In the genomic region with DNA sequence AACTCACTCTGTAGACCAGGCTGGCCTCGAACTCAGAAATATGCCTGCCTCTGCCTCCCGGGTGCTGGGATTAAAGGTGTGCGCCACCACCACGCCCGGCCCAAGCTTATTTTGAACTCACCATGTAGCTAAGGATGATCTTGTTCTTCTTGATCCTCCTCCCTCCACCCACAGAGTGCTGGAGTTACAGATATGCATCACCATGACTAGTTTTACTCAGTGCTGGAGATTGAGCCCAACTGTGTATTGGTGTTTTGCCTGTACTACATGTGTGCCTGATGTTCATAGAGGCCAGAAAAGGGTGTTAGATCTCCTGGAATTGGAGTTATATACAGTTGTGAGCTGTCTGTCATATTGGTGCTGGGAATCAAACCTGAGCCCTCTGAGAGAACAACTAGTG, we compare ENCODE assay signal across 14 mouse cellular contexts. TPM values are rescaled to one million over a fixed set of nuclear protein-coding genes. Genes with fewer than 3 reads are reported as not detected.
A peak's percentile ranks its signal among the peaks of the same experiment; 100 is the strongest.
DNase-seq lines count a peak whose midpoint lies in the region; ATAC-seq and TF ChIP-seq lines count a peak whose summit lies in the region.
"Had no signal": no experiment of that assay in that cellular context is flagged by ENCODE, and none has a peak within 500 bp of the region (broad histone marks: within the 10 kb centered on the region; RNA-seq: fewer than 3 reads in every experiment).

No protein-coding gene starts in this region.

- no peak overlapping the region for H3K9ac ChIP-seq in heart, embryonic 13.5 days
- H3K9ac ChIP-seq in lung, embryonic 16.5 days (ENCODE audit: low read length) = no peak overlapping the region
- H3K9ac ChIP-seq: lung, embryonic 14.5 days had no signal

- WGBS in heart, embryonic 13.5 days = 94% methylated on average over 5 of the region's 5 CpGs
- 93% methylated on average over 5 of the region's 5 CpGs for WGBS in lung, embryonic 16.5 days
- WGBS in small intestine, adult 2 months = 87% methylated on average over 5 of the region's 5 CpGs

- no peak for DNase-seq in heart, postnatal 10 days
- DNase-seq in lung, postnatal 14 days = no peak
- DNase-seq in induced T-regulatory cell, adult 2 months (ENCODE audit: low read depth) = peak; percentile 34
- DNase-seq in layer of hippocampus, adult 8-10 months (ENCODE audit: low spot score in 2 of 2) = no peak
- no peak for DNase-seq in ovary, adult 18-20 months (ENCODE audit: low spot score)
- DNase-seq: cerebellum, postnatal 10 days; retina, postnatal 1 day had no signal

- intact Hi-C loops in heart, postnatal 10 days (cut with DNase I) = no loop called here

- H3K4me2 ChIP-seq in heart, embryonic 13.5 days = no peak overlapping the region
- H3K4me2 ChIP-seq in lung, embryonic 16.5 days (ENCODE audit: low read depth, low read length) = no peak overlapping the region
- H3K4me2 ChIP-seq: lung, embryonic 14.5 days had no signal

- no peaks in the 10 kb centered on the region for H3K9me3 ChIP-seq in heart, embryonic 13.5 days
- no peaks in the 10 kb centered on the region for H3K9me3 ChIP-seq in lung, embryonic 16.5 days (ENCODE audit: control insufficient read depth, low read length)

- peaks cover 3% of the 10 kb centered on the region; the same call in 1 of the 2 replicates for H3K4me1 ChIP-seq in heart, embryonic 13.5 days
- H3K4me1 ChIP-seq in lung, embryonic 16.5 days (replicated peaks; ENCODE audit: control insufficient read depth, insufficient read depth, low read length) = no peaks in the 10 kb centered on the region
- no peaks in the 10 kb centered on the region for H3K4me1 ChIP-seq in small intestine, adult 2 months (ENCODE audit: control insufficient read depth, insufficient read depth, insufficient read length, low read length)

- no peaks in the 10 kb centered on the region for H3K27me3 ChIP-seq in heart, embryonic 13.5 days (replicated peaks)
- no peaks in the 10 kb centered on the region for H3K27me3 ChIP-seq in lung, embryonic 16.5 days (ENCODE audit: control insufficient read depth, insufficient read depth, low read depth, low read length)
- H3K27me3 ChIP-seq in small intestine, adult 2 months (ENCODE audit: control insufficient read depth, insufficient read depth, low read length) = no peaks in the 10 kb centered on the region

- TF ChIP-seq POLR2A in small intestine, adult 2 months (IDR thresholded peaks at IDR 0.05; ENCODE audit: low read depth, low read length) = no peak

- no peak for ATAC-seq in heart, embryonic 13.5 days (ENCODE audit: extremely low read depth, insufficient number of reproducible peaks, low FRiP score, low TSS enrichment)
- no peak for ATAC-seq in lung, embryonic 16.5 days (ENCODE audit: low read depth)

- peaks cover 91% of the 10 kb centered on the region for H3K36me3 ChIP-seq in heart, embryonic 13.5 days
- peaks cover 29% of the 10 kb centered on the region for H3K36me3 ChIP-seq in lung, embryonic 16.5 days (ENCODE audit: control insufficient read depth, insufficient read depth, low read length)
- peaks cover 46% of the 10 kb centered on the region for H3K36me3 ChIP-seq in small intestine, adult 2 months (ENCODE audit: control insufficient read depth, insufficient read depth, low read length)

- no peak for TF ChIP-seq CTCF in small intestine, adult 2 months (IDR thresholded peaks at IDR 0.05; ENCODE audit: extremely low read depth, insufficient read length, insufficient replicate concordance, low read depth, low read length)

- no peak overlapping the region for H3K4me3 ChIP-seq in heart, embryonic 13.5 days
- no peak overlapping the region for H3K4me3 ChIP-seq in lung, embryonic 16.5 days (ENCODE audit: low read length)
- H3K4me3 ChIP-seq in small intestine, adult 2 months (ENCODE audit: low read depth, low read length) = no peak overlapping the region
- H3K4me3 ChIP-seq: erythroblast, embryonic 14.5 days had no signal

- peak overlapping the region; percentile 61 for H3K27ac ChIP-seq in heart, embryonic 13.5 days (replicated peaks)
- peak overlapping the region; percentile 54 for H3K27ac ChIP-seq in lung, embryonic 16.5 days (ENCODE audit: low read length)
- H3K27ac ChIP-seq in small intestine, adult 2 months (ENCODE audit: insufficient read depth, low read depth, low read length) = peak overlapping the region; percentile 2; the same call in 1 of the 2 replicates

RNA-seq across cellular contexts. Expression of gene Map3k3, which starts 37.8 kb away (rescaled TPM):
- 20.5 and 21.3 TPM in 2 replicates for polyA plus RNA-seq in heart, embryonic 13.5 days (2015; fragmentation: Nextera tagmentation; extraction: Ambion mirVana)
- total RNA-seq in heart, postnatal 10 days (2021) = 10 to 100 TPM; 50.5 to 50.6 TPM
- polyA plus RNA-seq in lung, embryonic 16.5 days (2015; fragmentation: Nextera tagmentation; extraction: Ambion mirVana) = 13.9 and 15.8 TPM in 2 replicates
- polyA plus RNA-seq in small intestine, adult 2 months (2012; rRNA removed) = 10.0 and 15.1 TPM in 2 replicates
- 10 to 100 TPM; 30.2 to 37.4 (median 35.1) TPM for total RNA-seq in layer of hippocampus, adult 8-10 months (2022)

RNA-seq across cellular contexts. Expression of gene Gm10840, which starts 38.4 kb away (rescaled TPM):
- not detected in 2 replicates for polyA plus RNA-seq in heart, embryonic 13.5 days (2015; fragmentation: Nextera tagmentation; extraction: Ambion mirVana)
- total RNA-seq in heart, postnatal 10 days (2021) = not detected
- polyA plus RNA-seq in lung, embryonic 16.5 days (2015; fragmentation: Nextera tagmentation; extraction: Ambion mirVana) = not detected in 2 replicates
- not detected in 2 replicates for polyA plus RNA-seq in small intestine, adult 2 months (2012; rRNA removed)
- 1 to 10 TPM in 1 of 4 experiments, not detected in 3; 1.4 TPM for total RNA-seq in layer of hippocampus, adult 8-10 months (2022)
- total RNA-seq: gastrocnemius, adult 18-20 months had no signal
- polyA plus RNA-seq: erythroblast, embryonic 14.5 days; lung, embryonic 14.5 days; urinary bladder, adult 2 months had no signal

RNA-seq across cellular contexts. Expression of gene Limd2, which starts 38.4 kb away (rescaled TPM):
- polyA plus RNA-seq in heart, embryonic 13.5 days (2015; fragmentation: Nextera tagmentation; extraction: Ambion mirVana) = 119 TPM in 2 replicates
- total RNA-seq in heart, postnatal 10 days (2021) = 10 to 100 TPM; 13.6 to 14.1 TPM
- polyA plus RNA-seq in lung, embryonic 16.5 days (2015; fragmentation: Nextera tagmentation; extraction: Ambion mirVana) = 218 and 247 TPM in 2 replicates
- polyA plus RNA-seq in small intestine, adult 2 months (2012; rRNA removed) = 11.8 and 21.7 TPM in 2 replicates
- 100 to 1,000 TPM; 111 to 131 (median 122) TPM for total RNA-seq in layer of hippocampus, adult 8-10 months (2022)

RNA-seq across cellular contexts. Expression of gene Taco1, which starts 56.4 kb away (rescaled TPM):
- 9.0 and 11.0 TPM in 2 replicates for polyA plus RNA-seq in heart, embryonic 13.5 days (2015; fragmentation: Nextera tagmentation; extraction: Ambion mirVana)
- 10 to 100 TPM; 49.4 to 50.1 TPM for total RNA-seq in heart, postnatal 10 days (2021)
- 8.6 and 10.4 TPM in 2 replicates for polyA plus RNA-seq in lung, embryonic 16.5 days (2015; fragmentation: Nextera tagmentation; extraction: Ambion mirVana)
- polyA plus RNA-seq in small intestine, adult 2 months (2012; rRNA removed) = 8.3 TPM in 2 replicates
- 10 to 100 TPM; 15.5 to 23.3 (median 18.7) TPM for total RNA-seq in layer of hippocampus, adult 8-10 months (2022)

Comparison
In these comparisons a context has a peak if more than half of its experiments do, and no peak if none do; other contexts are left out.
1. H3K27ac ChIP-seq: peak in every context shown above with its lines; median percentile 61 in heart, embryonic 13.5 days; 54 in lung, embryonic 16.5 days; 2 in small intestine, adult 2 months.